Mouse (Mus musculus) myocyte (in vitro differentiated cells): Measurements from ENCODE around the gene Mmp14.

ENCODE experiments used
- CEBPB ChIP-seq: IDR thresholded peaks from 2 replicates; pipeline ENCODE4 v1.6.1; 2011; ENCODE audit warnings: mild to moderate bottlenecking, moderate library complexity; ENCODE audit not compliant: poor library complexity, insufficient read depth, severe bottlenecking
- E2F4 ChIP-seq: IDR thresholded peaks from one replicate; pipeline ENCODE4 v1.6.1; 2011; ENCODE audit warnings: mild to moderate bottlenecking, control low read depth, moderate library complexity; ENCODE audit not compliant: insufficient read depth
- MAX ChIP-seq: IDR thresholded peaks from one replicate; pipeline ENCODE4 v1.6.1; 2011; ENCODE audit warnings: low read depth, mild to moderate bottlenecking, control low read depth
- MYOD1 ChIP-seq, 3 experiments: IDR thresholded peaks; one replicate each; pipeline ENCODE4 v1.6.1; 2011; ENCODE audit warnings: control low read depth in 2 of 3, low read depth in 2 of 3, mild to moderate bottlenecking in 2 of 3, moderate library complexity in 1 of 3; ENCODE audit not compliant: insufficient read length in 2 of 3, control insufficient read depth in 1 of 3
- MYOG ChIP-seq, 3 experiments: IDR thresholded peaks; one replicate each; pipeline ENCODE4 v1.6.1; 2011; ENCODE audit warnings: control low read depth in 2 of 3, low read depth in 2 of 3, mild to moderate bottlenecking in 2 of 3; ENCODE audit not compliant: insufficient read length in 2 of 3, control insufficient read depth in 1 of 3, insufficient read depth in 1 of 3
- POLR2A ChIP-seq: IDR thresholded peaks from one replicate; pipeline ENCODE4 v1.6.1; 2011; ENCODE audit warnings: low read depth, mild to moderate bottlenecking, control low read depth, moderate library complexity; ENCODE audit not compliant: insufficient read length
- POLR2AphosphoS2 ChIP-seq: IDR thresholded peaks from one replicate; pipeline ENCODE4 v1.6.1; 2011; ENCODE audit warnings: low read depth, control low read depth; ENCODE audit not compliant: insufficient read length
- REST ChIP-seq: IDR thresholded peaks from one replicate; pipeline ENCODE4 v1.6.1; 2011; ENCODE audit warnings: mild to moderate bottlenecking, control low read depth, moderate library complexity; ENCODE audit not compliant: insufficient read depth, insufficient read length
- SRF ChIP-seq: IDR thresholded peaks from one replicate; pipeline ENCODE4 v1.6.1; 2011; ENCODE audit warnings: low read depth; ENCODE audit not compliant: control insufficient read depth, insufficient read length
- TCF12 ChIP-seq: IDR thresholded peaks from one replicate; pipeline ENCODE4 v1.6.1; 2011; ENCODE audit warnings: mild to moderate bottlenecking, control low read depth; ENCODE audit not compliant: poor library complexity, insufficient read depth, severe bottlenecking
- USF1 ChIP-seq: IDR thresholded peaks from one replicate; pipeline ENCODE4 v1.6.1; 2011; ENCODE audit warnings: low read depth, mild to moderate bottlenecking, control low read depth, moderate library complexity

- TF ChIP-seq SRF: no peak
- TF ChIP-seq POLR2A: no peak
- no peak for TF ChIP-seq TCF12
- TF ChIP-seq USF1: no peak
- TF ChIP-seq POLR2AphosphoS2: no peak
- TF ChIP-seq CEBPB: no peak
- TF ChIP-seq MAX: no peak
- no peak for TF ChIP-seq MYOD1 (IDR thresholded peaks at IDR 0.05; ENCODE audit: control insufficient read depth in 1 of 3, insufficient read length in 2 of 3, low read depth in 2 of 3)
- no peak for TF ChIP-seq MYOG (IDR thresholded peaks at IDR 0.05; ENCODE audit: control insufficient read depth in 1 of 3, insufficient read depth in 1 of 3, insufficient read length in 2 of 3, low read depth in 2 of 3)
- no peak for TF ChIP-seq E2F4
- TF ChIP-seq REST: no peak
Measured at GRCm38 (mm10) chr14:54390843-54391242, 40.6 kb upstream of the Mmp14 start.
